Mouse (Mus musculus) embryo, embryonic 10.5 days (tissue): ENCODE measurements around the gene Pdia6.

Experiments
- DNase-seq: peaks from one replicate; pipeline ENCODE4 v3.0.0-alpha.2; 2015; ENCODE audit warnings: low spot score

The Pdia6 gene

DNA sequence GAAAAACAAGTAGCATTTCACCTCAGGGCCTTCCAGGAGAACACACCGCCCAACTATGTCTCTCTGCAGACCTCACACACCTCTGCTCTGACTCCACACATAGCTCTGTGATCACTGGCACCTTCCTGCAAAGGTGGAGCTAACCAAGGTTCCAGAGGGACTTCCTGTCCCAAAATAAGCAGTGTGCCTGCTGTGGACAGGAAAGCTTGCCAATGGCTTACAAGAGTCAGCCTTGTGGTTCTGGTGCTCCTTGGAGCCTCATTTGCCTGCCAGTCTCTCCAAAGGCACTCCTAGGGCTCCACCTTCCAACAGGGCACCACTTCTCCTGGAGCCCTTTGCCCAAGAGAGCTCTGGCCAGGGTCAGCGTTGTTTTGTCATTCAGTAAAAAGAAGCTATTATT lies 1.5 kb upstream of the Pdia6 start:
- DNase-seq, result no peak

GRCm38 (mm10) chr12:17266673-17266990 lies 287 bp downstream of the Pdia6 start:
- DNase-seq, result peak; percentile 36

- DNase-seq, result peak; percentile 32
Observed at GRCm38 (mm10) chr12:17267316-17267715, 971 bp downstream of the Pdia6 start.

- peak; percentile 38 for DNase-seq
Observed at GRCm38 (mm10) chr12:17271272-17271671, 4.9 kb downstream of the Pdia6 start.

DNA sequence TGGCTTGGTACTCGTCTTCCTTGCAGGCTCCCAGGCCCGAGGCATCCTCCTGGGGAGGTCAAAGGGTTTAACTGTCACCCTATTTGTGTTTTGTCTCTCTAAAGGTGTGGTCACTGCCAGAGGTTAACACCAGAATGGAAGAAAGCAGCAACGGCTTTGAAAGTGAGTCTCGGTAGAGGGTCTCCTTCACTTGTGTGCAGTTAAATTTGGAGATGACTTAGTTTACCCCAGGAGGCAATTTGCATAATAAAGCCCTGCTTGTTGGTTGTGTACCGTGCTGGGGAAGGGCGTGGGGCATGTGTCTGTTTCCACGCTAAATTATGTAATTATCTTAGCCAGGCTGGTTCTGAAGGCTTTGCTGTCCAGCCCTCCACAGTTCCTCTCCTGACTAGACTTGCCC lies 7.5 kb downstream of the Pdia6 start:
- DNase-seq, result no peak

DNA sequence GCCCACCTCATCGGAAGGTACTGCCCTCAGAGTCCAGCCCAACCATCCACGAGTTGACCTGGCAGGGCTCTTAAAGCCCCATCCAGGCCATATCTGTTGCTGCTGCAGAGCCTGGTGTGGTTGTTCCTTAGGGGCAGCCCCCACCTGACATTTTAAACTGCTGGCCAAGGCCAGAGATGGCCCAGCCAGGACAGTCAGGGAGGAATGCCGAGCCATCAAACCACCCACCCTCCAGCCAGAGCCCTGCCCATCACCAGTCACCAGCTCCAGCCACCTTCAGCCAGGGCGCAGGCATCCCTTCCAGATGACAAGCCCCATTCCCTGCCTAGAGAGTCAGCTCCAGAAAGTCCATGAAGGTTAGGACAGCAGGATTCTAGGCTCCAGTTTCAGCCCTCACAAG lies 22.2 kb downstream of the Pdia6 start:
- DNase-seq, result no peak

- DNase-seq, result no peak
Observed at GRCm38 (mm10) chr12:17289060-17289459, 22.7 kb downstream of the Pdia6 start.

- DNase-seq, result no peak
Observed at GRCm38 (mm10) chr12:17289913-17290312, 23.6 kb downstream of the Pdia6 start.

DNA sequence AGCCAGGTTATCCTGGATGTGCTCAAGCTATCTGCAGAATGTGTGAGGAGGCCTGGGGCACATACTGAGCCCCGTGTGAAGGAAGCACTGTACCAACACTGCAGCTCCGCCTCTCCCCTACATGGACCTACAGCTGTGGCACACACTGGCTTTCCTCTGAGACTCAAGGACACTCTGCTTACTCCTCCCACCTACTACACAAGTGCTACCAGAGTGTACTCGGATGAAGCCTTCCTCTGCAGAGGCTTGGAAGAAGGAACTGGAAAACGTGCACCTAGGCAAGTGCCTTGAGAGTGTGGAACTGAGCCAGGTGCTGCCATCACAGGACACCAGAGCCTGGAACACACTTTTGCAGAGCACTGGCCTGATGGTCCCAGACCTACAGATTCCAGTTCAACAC lies 24.2 kb downstream of the Pdia6 start:
- DNase-seq, result no peak

DNA sequence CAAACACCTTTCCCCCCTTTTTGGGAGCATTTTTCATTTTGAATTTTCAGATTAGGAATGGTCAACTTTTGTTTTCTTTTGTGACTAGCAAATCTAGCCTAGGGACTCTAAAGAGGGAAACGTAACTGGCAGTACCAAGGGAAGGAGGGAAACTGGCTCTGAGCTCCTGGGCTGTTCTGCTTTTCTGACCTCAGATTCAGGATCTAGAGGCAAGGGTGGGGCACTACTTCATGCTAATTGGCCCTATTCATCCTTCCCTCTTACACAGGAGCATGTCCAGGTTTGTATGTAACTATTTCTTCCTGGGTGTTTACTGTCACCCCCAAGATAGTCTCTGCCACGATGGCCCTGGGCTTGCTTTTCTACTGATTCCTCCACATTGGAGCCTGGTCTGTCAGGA lies 30.6 kb downstream of the Pdia6 start:
- DNase-seq, result no peak

DNA sequence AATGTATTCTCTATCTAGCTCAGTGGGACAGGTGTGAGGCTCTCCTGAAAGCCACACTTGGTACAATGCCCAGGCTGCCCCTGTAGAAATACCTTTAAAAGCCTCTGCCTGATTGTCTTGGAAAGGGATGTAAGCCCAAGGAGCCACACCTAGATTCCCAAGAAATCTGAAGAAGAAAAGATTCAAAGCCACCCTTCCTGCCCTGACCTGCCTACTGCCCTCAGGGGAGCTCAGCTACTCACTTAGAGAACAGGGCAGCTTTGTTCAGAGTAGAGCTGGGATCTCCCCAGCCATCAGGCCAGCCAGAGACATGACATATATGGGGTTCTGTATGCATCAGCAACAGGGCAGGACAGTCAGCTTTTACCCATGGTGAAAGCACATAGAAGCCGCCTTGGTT lies 33.6 kb downstream of the Pdia6 start:
- no peak for DNase-seq

DNA sequence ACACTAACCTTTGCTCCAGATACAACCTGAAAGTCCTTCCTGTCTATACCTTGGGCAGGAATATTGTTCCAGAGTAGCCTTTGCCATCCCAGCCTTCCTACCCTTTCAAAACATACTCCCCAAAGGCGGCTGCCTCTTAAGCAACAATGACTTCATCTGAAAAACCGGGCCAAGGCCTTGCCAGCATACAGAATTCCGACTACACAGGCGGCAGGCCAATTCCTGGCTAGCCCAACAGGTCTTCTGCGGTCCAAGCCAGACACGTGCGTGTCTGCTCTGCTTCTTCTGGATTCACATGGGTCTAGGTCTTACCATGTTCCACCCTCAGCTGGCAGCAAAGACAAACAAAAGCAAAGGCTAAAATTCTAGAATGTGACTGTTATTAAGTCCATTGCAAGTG lies 39.1 kb downstream of the Pdia6 start:
- DNase-seq, result no peak

DNA sequence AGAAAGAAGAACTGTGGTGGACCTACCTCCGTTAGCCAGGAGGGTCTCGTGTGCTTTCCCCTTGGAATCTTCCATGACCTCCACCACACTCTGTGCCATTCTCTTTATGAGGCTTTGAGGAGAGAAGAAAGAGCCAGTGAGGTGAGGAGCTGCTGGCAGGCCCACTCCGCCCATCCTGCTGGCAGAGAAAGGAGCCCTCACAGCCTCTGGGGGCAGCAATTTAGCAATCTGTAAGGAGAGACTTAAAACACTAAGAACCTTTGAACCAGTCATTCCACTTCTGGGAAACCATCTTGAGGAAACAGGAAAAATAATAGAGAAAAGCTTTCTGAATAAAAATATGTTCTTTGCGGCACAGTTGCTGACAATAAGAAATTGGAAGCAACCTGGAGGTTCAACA lies 41.9 kb downstream of the Pdia6 start:
- DNase-seq, result no peak

- DNase-seq, result no peak
Observed at GRCm38 (mm10) chr12:17310852-17311839, 44.8 kb downstream of the Pdia6 start.

DNA sequence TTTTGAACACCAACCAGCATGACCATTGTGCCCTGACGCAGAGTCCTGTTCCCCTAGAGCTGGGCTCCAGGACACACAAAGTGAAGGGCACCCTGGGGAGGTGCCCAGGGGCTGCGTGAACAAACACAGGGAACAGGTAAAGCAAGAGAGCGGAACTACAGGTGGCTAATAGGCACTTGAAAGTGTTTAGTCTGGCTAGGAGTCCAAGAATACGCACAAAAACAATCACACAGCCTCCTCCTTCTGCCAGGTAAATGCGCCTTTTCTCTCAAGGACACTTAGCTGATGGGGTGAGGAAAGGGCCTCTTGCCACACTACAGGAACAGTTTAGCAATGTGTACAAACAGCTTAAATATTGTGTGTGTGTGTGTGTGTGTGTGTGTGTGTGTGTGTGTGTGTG lies 49.8 kb downstream of the Pdia6 start:
- DNase-seq, result no peak

- no peak for DNase-seq
Observed at GRCm38 (mm10) chr12:17317970-17318369, 51.6 kb downstream of the Pdia6 start.

GRCm38 (mm10) chr12:17318453-17318852 lies 52.1 kb downstream of the Pdia6 start:
- DNase-seq, result no peak

- DNase-seq, result peak; percentile 40
Observed at GRCm38 (mm10) chr12:17324549-17325470, 58.5 kb downstream of the Pdia6 start.

DNA sequence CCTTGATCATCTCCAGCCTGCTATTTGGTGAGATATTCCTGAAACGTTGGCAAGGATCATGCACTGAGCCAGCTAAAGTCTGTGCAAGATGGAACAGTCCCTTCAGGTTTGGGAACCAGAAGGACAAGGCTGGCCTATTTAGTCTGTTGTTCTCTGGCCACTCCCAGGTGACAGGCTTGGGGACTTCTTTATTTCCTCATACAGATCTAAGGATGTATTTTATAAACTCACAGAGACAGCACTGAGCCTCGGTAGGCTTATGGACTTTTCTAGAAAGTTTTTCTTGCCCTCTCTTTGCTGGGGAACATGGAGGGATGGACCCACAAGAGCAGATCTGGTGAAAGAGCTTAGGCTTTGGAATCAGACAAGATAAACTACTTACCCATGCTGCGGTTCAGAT lies 62.9 kb downstream of the Pdia6 start, which contains the start of gene Atp6v1c2:
TSS of gene Atp6v1c2 (minus strand) at position 101 of the 400 bp plus-strand sequence.
- DNase-seq, result no peak

GRCm38 (mm10) chr12:17333459-17333858 lies 67.1 kb downstream of the Pdia6 start:
- no peak for DNase-seq
